Mouse (Mus musculus) testis, adult 2 months (tissue): Measurements from ENCODE around the gene Natd1.

ENCODE experiments used
- CTCF ChIP-seq: fragments of 200-500 bp; IDR thresholded peaks from 2 replicates; pipeline ENCODE4 v1.5.1; 2012; ENCODE audit warnings: low read depth, mild to moderate bottlenecking, inconsistent platforms, low read length, moderate library complexity; ENCODE audit not compliant: control insufficient read depth, insufficient read depth, insufficient replicate concordance
- POLR2A ChIP-seq: fragments of 200-500 bp; IDR thresholded peaks from 2 replicates; pipeline ENCODE4 v1.6.1; 2012; ENCODE audit warnings: low read depth, mild to moderate bottlenecking, inconsistent platforms, low read length, moderate library complexity; ENCODE audit not compliant: control insufficient read depth

GRCm38 (mm10) chr11:60873101-60873500 is 41.4 kb downstream of the Natd1 start:
- TF ChIP-seq CTCF (no peak), POLR2A (no peak)
